Mouse (Mus musculus) telencephalon, adult 2 months (tissue): ENCODE results near the gene Drc1.
A peak's percentile ranks its signal among the peaks of the same experiment; 100 is the strongest.

ENCODE experiments used
- DNase-seq: peaks from one replicate; pipeline ENCODE4 v3.0.0-alpha.2; 2011; ENCODE audit warnings: low read depth, low spot score

Drc1 gene

DNA sequence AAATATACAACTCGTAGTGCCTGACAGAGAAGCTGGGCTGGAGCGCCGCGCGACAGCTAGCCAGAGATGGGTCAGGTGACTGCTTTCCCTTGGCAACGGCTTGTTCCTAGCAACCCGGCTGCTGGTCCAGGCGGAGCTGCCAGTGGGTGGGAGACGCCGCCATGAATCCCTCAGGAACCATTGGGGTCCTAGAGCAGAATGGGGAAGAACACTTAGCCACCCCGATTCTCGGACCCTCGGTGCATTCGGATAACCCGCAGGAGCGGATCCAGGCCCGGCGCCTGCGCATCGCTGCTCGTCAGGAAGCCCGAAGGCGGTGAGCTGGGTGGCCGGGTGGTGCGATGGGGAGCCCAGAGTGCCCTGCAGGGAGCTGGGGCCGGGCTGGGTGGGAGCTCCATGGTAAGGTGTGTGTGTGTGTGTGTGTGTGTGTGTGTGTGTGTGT, at the start of gene Drc1:
Gene Drc1 (plus strand): TSS at position 98 of the 442 bp plus-strand sequence.
- peak; percentile 58 for DNase-seq

DNA sequence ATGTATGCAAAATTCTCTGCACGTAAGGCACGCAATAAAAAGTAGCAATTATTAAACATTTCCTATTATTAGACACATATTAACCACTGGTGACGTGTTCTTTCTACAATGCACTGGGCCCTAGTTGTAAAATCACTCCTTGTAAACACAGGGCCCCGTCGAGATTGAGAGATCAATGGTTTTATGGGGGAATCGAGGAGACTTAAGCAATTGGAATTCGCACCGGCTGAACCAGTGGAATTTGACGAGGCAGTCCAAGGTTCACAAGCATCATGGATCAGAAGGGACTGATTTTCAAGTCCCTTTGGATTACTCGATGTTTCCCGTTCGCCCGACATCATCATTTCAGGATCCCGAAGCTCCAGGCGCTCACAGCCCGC, 49.3 kb upstream of the Drc1 start:
- no peak for DNase-seq

DNA sequence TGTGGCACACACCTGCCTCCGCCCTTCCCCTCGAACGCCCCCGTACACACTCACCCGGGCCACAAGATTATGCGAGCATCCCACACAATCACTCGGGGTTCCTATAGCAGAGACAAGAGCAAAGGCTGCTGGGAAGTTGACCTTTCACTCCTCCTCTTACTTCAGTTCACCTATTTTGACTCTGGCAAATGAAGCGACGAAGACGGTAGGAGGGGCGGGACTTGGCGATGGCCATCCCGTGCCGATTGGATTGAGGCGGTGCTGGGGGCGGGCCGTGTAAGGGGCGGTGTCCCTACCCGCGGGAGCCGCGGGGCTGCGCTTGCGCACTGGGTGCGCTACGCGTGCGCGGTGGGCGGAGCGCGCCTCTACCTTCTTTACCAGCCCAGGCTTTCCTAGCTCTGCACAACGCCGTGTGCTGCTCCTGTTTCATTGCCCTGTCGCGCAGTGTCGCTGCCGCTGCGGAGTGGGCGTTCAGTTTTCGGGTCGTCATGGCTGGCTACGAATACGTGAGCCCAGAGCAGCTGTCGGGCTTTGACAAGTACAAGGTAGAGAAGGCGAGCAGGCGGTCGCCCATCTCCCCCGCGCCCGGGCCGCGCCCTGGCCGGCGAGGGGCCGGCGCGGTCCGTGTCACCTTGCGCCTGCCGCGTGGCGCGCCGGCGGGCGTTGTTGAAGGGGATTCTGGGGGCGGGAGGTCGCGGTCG, 48.8 kb upstream of the Drc1 start, which contains the start of gene Selenoi:
Gene Selenoi (plus strand): TSS at position 311 of the 701 bp plus-strand sequence.
- peak; percentile 99 for DNase-seq

DNA sequence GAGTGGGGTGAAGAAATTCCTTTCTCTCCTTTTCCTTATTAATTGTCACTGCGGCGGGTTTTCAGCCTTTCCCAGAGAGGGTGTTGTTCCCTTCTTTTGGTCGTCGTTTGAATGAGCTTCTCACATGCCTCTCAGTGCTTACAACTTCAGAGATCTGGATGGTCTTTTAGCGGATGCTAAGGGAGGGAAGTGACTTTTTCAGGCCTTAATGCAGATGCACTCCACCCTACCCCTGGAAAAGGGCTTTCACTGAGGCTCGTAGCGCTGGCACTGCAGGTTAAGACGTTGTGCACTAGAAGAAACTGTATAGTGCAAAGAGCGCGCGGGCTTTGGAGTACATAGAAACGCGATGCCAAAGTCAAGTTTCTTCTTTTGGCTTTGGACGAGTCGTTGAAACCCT, 48.1 kb upstream of the Drc1 start:
- no peak for DNase-seq

DNA sequence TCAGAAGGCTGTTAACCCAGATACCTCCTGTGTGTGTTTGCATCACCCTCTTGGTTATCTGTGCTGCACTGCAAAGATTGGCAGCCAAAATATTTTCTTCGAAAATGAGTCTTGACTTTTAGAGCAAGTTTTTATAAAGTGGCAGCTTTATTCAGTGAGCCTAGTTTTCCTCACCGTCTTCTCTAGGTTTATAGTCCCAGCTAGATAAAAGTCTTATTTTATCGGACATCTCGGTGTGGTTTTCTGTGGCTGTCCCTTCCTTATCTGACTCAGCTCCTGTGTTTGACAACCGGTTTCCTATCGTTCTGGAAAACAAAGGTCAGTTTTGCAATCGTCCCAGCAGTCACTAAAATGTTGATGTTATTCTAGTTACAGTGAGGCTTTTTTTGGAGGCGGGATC, 47.2 kb upstream of the Drc1 start:
- no peak for DNase-seq

DNA sequence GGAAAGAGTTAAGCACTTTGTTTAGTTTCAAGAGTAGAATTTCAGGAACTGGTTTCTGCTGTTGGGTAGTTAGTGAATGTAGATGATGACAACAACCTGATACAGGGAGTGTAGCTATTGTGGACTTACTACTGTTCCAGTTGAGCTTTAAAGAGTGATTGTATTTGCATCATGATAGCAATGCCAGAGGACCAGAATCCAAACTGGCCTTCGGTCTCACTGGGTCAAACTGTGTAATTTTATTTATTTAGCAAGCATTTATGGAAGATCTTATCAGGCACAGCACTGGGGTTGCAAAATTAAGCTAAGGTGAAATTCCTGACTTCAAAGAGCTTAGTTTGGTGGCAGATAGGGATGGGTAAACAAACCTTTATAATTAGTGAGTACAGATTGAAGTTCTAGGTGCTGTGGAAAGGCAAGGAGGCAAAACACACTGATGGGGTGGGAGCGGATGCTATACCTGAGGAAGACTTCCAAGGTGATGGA, 45.5 kb upstream of the Drc1 start:
- no peak for DNase-seq

DNA sequence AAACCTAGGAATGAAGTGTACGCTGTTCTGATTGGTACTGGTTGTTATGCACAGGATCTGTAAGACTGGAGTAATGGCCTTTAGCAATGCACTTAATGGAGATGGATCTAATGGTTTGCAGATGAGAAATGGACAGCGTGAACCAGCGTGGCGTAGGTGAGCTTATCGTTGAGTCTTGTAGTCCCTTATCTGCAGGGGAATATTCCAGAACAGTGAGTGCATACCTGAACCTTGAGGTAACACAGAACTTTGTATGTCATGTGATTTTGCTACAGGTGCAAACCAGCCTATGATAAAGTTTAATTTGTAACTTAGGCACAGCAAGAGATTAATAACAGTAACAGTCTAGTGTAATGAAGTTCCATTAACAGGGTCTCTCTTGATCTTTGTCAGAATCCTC, 42.7 kb upstream of the Drc1 start:
- DNase-seq, result no peak

DNA sequence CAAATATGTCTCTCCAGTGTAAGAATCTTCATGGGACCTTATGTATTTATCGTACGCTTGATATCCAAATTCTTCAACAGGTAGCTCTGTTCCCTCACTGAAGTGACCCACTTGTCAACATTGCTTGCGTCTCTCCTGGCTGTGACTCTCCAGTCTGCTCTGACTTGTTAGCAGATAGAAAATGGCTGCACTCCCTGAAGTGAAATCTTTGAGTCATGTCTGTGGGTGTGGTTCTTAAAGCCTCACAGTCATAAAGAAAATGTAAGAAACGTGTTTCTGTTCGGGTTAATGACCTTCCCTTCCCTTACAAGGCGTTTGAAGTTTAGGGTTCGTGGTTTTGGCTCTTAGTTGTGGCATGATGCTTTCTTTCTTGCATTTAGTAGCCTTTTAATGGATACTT, 40.6 kb upstream of the Drc1 start:
- no peak for DNase-seq

DNA sequence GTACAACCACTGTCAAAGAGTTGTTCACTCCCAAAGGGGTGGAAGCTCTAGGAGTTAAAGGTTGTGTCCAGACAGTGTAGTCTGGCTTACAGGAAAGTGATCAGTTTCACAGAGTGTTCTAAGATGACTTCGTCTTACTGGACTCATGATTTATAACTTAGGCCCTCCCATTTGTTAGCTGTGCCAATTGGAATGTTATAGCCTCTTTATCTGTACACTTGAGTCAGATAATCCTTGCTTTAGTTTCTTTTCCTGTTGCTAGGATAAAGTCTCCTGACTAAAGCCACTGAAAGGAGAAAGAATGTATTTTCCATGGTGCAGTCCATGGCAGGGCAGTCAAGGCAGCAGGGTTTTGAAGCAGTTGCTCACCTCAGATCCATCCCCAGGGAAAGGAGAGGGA, 38.8 kb upstream of the Drc1 start:
- DNase-seq, result no peak

DNA sequence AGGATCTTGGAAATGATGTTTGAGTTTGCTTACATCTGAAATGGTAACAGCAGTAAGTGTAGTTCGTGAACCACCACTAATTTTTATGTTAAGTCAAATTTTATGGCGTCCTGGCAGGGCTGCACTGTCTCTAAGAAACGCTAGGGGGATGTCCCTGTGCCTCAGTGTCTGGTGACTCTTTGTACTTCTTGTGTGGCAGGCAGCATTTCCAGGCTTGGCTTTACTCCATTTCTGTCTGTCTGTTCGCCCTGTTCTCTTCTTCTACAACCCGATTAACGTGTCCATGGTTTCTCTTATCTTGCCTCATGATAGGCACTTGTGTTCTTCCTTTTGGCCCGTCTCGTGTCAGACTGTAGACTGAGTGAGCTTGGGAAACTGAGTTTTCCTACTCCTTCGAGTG, 37.4 kb upstream of the Drc1 start:
- no peak for DNase-seq

DNA sequence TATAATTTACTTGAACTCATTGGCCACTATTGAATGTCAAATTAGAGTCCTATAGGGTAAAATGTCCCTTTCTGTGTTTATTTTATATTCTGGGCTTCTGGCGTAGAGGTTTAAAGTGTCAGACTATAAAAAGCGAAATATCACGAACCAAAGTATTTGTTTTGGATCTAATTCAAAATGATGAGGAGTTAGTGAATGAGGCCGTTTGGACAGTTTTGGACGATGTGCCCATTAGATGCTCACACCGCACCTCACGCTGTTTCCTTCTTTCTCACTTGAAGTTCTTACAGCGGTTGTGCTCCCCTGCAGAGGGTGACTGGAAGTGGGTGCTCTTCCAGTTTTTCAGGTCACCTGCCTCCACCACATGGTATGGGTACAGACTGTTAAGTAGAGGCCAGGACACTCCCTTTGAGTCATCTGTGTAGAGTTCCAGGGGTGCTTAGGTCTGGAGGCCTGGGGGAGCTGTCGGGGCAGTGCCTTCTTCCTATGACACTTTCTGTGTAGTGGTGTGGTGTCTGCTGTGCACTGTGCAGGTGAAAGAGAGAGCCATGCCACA, 35.2 kb upstream of the Drc1 start:
- no peak for DNase-seq

DNA sequence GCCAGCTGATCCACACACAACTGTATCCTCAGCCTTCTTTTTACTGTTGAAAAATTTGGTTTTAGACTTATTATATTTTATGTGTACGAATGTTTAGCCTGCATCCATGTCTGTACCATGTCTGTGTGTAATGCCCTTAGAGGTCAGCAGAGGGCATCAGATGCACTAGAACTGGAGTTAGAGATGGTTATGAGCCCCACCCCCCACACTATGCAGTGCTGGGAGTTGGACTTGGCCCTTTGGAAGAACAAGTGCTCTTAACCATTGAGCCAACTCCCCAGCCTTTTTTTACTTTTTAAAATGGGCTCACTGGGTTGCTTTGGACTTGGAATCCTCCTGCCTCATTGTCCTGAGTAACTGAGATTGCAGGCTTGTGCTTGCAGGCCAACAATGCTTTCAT, 33.5 kb upstream of the Drc1 start:
- no peak for DNase-seq

DNA sequence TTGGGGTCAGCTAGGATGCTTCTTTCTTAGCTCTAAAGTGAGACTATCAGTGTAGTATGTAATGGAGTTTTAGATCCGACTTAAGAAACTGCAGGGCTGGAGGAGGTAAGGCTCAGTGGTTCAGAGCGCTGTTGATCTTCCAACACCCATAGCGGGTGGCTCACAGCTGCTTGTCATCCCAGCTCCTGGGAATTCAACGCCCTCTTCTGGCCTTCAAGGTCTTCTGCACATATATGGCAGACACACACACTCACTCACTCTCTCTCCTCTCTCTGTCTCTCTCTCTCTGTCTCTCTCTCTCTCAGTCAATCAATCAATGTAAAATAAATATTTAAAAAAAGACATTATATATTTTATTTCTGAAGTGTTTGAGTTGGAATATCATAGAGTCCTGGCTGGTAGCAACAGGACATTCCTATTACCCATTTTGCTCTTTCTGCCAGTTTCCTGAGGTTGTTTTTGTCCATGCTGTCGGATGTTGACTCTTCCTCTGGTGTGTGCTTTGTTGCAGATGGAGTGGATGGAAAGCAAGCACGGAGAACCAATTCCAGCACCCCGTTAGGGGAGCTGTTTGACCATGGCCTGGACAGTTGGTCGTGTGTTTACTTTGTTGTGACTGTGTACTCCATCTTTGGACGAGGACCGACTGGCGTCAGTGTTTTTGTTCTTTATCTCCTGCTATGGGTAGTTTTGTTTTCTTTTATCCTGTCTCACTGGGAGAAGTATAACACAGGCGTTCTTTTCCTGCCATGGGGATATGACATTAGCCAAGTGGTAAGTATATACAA, 25.4 kb upstream of the Drc1 start:
- no peak for DNase-seq

DNA sequence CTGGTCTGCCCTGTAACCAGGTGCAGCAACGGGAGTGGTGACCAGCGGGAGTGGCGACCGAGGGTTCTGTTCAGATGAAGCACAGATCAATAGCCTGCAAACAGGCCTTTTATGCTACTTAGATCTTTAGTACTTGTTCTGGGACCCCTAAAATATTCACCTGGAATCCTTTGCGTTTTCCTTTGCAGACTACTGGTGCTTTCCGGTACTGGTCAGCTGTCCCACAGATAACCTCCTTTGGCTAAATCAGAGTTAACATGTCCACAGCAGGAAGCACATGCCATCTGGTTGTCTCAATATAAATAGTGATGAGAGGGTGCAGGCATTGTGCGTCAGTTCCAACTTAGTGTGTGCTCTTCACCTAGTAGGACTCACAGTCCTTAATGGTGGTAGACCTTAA, 22.4 kb upstream of the Drc1 start:
- DNase-seq, result no peak

DNA sequence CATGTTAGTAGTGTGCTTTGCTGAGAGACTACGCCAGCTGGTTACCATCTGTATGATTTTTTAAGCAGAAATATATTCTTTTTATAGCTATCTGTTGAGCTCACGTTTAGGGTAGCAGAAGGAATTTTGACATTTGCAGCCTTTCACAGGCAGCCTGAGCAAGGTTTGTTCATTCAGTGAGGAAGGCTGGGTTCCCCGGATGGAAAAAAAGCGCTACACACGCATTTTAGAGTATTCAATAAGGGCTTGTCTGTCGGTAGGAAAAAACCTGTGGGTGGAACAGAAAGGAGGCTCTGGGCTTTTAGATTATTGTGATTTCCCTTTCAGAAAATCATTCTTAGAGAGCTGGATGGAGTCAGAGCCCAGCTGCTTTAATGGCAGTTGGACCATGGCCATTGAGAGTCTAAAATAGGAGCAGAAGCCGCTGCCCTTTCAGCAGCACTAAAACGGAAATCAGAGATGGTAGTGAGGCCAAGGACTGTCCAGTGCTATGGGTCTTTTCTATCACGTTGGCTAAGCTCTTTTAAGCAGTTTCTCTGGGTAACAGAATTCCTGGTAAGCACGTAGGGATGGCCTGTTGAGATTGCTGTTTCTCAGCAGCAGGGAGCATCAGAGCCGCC, 10.5 kb upstream of the Drc1 start:
- peak; percentile 86 for DNase-seq

DNA sequence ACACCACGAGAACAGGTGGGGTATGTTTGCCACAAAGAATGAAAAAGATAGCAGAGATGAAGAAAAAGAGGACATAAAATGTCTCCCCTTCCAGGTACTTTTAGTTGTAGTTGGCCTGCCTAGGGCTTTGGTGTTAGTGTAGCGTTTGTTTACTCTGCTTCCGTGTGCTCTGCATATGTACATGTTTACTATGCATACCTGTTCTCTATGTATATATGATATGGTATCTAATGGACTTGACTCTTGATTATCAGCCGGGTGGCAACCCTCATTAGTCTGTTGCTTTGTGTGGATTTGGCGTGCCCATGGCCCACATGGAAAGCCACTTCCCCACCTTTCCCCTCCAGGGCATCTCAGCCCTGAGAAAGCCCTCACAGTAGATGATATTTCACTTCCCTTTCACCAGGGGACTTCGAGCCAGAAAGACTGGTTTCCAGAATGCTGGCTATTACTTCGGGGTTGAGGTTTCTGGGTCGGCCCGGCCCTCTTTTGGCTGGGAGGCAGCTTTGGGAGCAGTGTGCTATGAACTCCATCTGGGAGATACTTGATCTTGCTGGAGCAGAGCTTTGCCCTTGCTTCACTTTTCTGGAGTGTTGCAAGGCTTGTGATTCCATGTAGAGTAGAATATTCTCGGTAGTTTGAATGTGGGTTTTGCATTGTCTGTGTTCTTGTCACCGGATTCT, 9.4 kb upstream of the Drc1 start:
- no peak for DNase-seq

DNA sequence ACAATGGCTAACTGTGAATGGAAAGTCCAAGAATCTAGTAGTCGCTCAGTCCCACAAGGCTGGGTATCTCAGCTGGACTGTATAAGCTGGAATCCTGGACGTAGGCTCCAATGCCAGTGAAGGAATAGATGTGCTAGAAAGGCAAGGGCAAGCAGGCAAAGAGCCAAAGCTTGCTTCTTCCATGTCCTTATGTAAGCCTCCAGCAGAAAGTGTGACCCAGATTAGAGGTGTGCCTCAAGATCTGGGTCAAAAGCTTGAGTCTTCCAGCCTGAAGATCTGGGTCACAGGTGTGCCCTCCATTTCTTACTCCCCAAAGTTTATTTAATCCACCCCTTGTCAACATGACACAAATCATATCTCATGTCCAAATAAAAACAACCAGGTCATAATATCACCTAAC, 4.8 kb upstream of the Drc1 start:
- peak; percentile 13 for DNase-seq

DNA sequence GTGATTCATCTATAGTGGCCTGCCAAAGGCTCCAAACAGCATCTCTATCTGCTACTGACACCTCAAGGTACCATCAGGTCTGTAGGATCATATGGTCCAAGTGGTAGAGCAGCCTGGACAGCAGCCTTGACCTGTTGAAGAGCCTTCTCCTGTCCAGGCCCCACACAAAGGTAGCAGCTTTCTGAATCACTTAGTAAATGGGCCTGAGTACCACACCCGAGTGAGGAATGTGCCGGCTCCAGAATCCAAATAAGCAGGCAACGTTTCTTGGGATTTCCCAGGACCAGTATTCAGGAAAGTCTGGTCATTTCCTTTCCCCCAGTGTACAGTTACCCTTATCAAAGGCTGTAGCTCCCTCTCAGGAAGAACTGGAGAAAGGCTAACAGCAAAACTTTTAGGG, 2.2 kb upstream of the Drc1 start:
- DNase-seq, result no peak

DNA sequence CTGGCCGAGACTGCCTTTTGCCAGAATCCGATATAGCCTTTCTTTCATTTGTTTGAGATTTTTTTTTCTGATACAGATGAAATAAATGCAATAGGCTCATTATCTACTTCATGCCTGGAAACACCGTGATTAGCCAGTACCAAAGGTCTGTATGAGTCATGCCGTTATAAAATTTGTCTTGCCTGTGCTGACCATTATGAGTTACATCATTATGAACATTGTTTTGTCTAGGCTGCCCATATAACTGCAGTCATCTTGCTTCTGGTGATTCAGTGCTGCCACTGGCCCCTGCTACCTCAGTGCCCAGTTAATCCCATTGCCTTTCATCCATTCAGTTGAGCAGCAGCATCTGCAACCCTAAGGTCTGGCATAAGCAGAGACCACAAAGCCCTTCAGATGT, 1.7 kb upstream of the Drc1 start:
- DNase-seq, result no peak

DNA sequence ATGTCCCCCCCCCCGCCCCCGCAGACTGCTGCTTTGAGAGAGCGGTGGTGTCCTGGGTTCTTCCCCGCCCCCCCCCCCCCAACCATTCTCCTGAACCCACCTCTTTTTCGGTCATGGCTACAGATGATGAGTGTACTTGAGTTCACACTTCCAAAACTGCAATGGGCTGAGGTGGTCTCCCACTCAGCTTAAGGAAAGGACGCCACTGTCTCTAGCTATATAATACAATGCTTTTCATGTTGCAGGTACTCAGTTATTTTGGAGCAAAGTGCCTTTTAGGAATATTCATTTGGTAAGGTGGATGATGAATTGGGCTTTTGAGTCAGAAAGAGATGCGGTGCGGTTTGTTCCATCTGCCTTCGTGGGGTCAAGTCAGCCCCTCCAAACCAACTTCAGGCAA, 324 bp upstream of the Drc1 start:
- no peak for DNase-seq

DNA sequence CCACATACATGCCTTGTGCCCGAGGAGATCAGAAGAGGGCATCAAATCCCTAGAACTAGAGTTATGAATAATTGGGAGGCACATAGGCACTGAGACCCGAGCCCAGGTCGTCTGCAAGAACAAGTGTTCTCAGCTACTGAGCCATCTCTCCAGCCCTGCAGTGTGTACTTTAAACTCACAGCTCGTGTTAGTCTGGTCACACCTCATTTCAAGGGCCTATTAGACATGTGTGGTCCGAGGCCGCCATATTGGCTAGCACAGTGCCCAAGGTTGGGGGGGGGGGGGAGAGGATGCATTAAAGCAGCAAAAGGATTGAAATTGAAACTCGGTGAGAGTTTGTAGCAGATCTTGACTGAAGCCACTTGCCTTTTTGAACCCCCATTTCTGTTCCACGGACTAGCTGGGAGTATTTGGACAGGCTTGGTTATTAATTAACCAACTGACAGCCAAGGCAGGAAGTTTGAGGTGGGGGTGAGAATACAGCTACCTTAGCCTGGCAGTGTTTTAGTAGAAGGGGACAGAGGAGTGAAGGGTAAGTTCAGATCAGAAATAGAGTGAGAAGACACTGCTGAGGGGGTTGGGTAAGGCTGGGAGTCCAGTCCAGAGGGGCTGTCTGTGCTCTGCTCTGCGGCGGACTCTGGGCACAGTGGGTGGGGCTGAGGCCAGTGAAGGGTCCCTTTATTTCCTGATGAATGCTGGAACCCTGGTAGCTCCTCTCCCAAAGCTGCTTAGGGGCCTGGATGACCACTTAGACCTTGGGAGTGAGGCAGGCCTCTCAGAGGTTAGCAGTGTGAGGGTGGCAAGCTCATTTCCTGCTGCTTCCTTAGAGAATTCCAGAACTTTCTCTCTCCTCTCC, 5.0 kb downstream of the Drc1 start:
- DNase-seq, result no peak
